Mouse (Mus musculus): ENCODE measurements around the gene Tmem233.

DNA sequence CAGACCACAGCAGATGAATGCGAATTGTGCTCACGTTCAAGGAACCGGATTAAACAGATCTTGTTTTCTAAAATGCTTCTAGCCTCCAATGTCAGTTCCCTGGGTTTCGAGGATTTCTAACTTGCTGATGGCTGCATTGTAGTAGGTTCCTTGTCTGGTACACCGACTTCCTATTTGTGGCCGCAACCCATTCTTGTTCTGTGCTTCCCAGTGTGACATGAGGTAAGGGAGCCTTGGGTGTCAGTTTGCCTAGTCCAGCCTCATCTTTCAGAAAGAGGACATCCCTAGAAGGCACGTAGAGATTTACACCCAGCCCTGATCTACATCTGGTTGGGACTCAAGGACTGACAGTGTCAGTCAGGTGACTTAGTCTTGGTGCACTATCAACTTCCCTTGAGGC, 71.3 kb downstream of the Tmem233 start:
- TF ChIP-seq POLR2A (IDR thresholded peaks at IDR 0.05; ENCODE audit: low read depth, low read length) (no peak), CTCF (IDR thresholded peaks at IDR 0.05; ENCODE audit: extremely low read depth, insufficient read length, insufficient replicate concordance, low read depth, low read length) (no peak)

All from small intestine, adult 2 months (tissue).